Mouse (Mus musculus) layer of hippocampus, postnatal 36 days (tissue): ENCODE results near the gene Rapgef5. TPM values are rescaled to one million over a fixed set of nuclear protein-coding genes. Genes with fewer than 3 reads are reported as not detected.
A peak's percentile ranks its signal among the peaks of the same experiment; 100 is the strongest.
"Not testable (repeated sequence)": the region's sequence is repeated elsewhere in the genome, so short reads cannot be mapped to it uniquely, and the experiment has no call there.

ENCODE experiments used
- DNase-seq, 2 experiments: peaks; one replicate each; pipeline ENCODE4 v3.0.0; 2022
- total RNA-seq, 2 experiments: library from RNA; stranded (reverse); gene quantifications; 2 replicates each; pipeline ENCODE4 v1.2.3; 2021

Gene Rapgef5
- total RNA-seq, 2 experiments from 2014 or later: 189 to 207 TPM

GRCm38 (mm10) chr12:117781360-117781759 is 265.1 kb downstream of the Rapgef5 start:
- no peak for DNase-seq

- DNase-seq: no peak
Measured at GRCm38 (mm10) chr12:117783426-117783825, 267.1 kb downstream of the Rapgef5 start.

- no peak for DNase-seq
Measured at GRCm38 (mm10) chr12:117786621-117787020, 270.3 kb downstream of the Rapgef5 start.

- DNase-seq: no peak
Measured at GRCm38 (mm10) chr12:117788513-117789011, 272.3 kb downstream of the Rapgef5 start.

- DNase-seq: no peak
Measured at GRCm38 (mm10) chr12:117789017-117789416, 272.7 kb downstream of the Rapgef5 start.

- DNase-seq: no peak
Measured at GRCm38 (mm10) chr12:117795303-117795702, 279.0 kb downstream of the Rapgef5 start.

- DNase-seq: not testable (repeated sequence)
Measured at GRCm38 (mm10) chr12:117803989-117804388, 287.7 kb downstream of the Rapgef5 start, which contains the start of gene Cdca7l. Cdca7l (plus strand) TSS chr12:117804289.

- DNase-seq: no peak
Measured at GRCm38 (mm10) chr12:117805576-117805975, 289.3 kb downstream of the Rapgef5 start.

- peak in 1 of 2 experiments; percentile 14 for DNase-seq
Measured at GRCm38 (mm10) chr12:117806007-117806451, 289.8 kb downstream of the Rapgef5 start.

- no peak for DNase-seq
Measured at GRCm38 (mm10) chr12:117806470-117806869, 290.2 kb downstream of the Rapgef5 start.

GRCm38 (mm10) chr12:117807637-117808036 is 291.4 kb downstream of the Rapgef5 start:
- no peak for DNase-seq

GRCm38 (mm10) chr12:117808355-117809326 is 292.4 kb downstream of the Rapgef5 start:
- no peak for DNase-seq
